Mouse (Mus musculus): ENCODE data around the gene Sap30bp.

Gene Sap30bp

DNA sequence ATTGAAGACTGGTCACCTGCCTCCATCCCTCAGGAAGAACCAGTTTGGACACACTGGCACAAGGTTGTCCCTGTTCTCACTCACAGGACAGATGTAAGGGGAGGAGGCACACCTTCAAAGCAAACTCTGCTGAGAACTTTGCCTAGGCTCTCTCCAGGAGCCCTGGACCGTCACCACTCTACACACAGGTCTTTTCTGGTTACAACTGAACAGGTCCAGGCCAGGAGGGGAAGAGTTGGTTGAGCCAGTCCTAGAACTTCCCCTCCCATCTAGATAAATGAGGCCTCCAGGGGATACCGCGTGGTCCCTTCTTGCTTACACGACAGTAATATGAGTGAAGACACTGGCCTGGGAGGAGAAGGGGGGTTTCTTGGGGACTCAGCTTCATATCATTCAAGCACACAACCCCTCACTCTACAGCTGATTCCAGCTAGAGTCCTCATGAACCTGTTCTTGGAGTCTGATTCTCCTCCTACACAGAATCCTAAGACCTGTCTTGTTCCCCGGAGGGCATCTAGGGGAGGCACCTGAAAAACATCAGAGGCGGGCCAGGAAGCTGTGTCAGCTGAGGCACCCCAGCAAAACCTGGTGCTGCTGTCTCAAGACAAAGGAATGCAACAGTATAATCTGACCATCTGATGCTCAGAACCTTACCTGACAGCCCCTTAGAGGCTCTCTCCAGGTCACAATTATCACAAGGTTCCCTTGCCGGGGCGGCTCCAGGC lies 28.7 kb upstream of the Sap30bp start:
- in situ Hi-C loops (cut with MboI; ENCODE audit: low pct_unique_long_range_greater_than_20kb in 1 of 2, low sequenced_read_pairs in 2 of 2, unreplicated experiment in 1 of 2): no loop called here

DNA sequence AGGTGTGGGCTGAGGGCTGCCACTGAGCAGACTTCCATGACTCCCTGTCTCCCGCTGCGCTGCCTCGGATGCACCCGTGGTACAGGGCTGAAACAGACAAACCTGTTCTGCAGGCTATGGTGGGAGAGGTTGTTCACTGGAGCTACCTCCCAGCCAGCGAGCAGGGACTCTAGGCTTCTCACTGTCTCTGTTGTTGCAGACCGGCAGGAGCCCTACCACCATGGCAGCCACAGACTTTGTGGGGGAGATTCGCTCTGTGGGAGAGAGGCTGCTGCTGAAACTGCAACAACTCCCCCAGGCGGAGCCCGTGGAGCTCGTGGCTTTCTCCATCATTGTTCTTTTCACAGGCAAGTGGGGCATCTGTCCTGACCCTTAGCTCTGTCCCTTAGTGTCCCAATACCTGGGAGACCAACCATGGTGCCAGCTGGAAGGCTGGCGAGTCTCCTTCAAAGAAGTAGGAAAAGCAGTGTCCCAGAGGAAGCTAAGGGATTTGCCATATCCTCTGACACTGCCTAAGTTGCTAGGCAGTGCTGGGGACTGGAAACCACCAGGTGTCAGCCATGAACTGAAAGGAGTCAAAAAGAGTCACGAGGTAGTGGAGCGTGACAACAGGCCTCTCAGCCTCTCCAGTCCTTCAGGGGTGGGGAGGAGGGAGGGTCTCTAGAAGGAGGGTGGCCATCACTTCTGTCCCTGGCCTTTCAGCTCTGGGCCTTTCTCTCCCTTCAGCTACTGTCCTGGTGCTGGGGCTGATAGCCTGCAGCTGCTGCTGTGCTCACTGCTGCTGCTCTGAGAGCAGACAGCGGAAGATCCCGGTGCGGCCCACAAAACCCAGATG lies 27.9 kb upstream of the Sap30bp start:
- in situ Hi-C loops (cut with MboI; ENCODE audit: low pct_unique_long_range_greater_than_20kb in 1 of 2, low sequenced_read_pairs in 2 of 2, unreplicated experiment in 1 of 2): no loop called here

DNA sequence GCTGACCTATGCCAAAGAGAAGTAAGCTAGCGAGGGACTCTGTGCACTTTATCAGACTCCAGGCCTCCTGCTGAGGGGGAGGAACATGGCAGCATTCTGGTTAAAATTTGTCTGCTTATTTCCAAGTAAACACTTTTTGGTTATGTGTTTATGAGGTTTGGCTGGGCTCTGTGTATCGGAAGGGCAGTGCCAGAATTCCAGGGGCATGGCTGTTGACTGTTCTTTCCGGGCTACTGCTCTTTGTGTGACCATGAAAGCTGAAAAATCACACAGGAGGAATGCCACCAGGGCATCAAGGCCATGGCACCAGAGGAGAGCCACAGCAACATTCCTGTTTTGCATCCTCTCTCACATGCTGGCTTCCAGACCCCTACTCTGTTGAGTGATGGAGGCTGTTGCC lies 27.0 kb upstream of the Sap30bp start:
- in situ Hi-C loops (cut with MboI; ENCODE audit: low pct_unique_long_range_greater_than_20kb in 1 of 2, low sequenced_read_pairs in 2 of 2, unreplicated experiment in 1 of 2): no loop called here

DNA sequence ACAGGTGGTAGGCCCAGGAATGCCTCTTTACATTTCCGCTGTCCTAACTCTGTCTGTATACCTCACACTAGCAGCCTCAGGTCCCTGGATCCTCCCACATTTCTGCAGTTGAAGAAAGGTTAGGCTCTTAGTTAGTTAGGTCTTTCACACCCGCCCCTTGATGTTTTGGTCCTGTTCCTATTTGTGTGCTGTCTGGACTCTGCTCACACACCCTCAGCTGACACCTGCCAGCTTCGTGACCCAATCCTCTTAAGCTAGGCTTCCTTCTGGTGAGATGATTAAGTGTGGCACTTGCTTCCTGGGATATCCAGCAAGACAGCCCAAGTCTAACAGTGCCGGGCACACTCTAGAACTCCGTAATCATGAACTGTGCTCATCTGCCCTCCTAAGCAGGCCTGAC lies 26.6 kb upstream of the Sap30bp start:
- in situ Hi-C loops (cut with MboI; ENCODE audit: low pct_unique_long_range_greater_than_20kb in 1 of 2, low sequenced_read_pairs in 2 of 2, unreplicated experiment in 1 of 2): no loop called here

DNA sequence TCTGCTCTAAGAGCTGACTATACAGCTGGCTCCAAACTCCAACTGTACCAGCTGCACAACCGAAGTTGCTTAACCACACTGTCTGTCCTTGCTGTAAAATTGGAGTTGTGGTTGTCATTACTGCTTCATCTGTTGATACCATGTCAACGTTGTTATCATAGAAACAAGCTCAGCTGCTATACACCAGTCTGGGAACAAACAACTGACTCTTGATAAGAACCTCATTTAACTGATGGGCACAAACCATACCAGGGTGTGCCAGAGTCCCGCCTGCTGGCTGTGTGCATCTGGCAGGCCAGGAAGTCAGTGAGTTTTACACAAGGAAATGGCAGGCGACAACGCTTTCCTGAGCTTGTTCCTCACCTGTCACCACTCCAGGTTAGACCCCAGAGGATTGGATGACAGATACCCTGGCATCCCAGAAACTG lies 21.9 kb upstream of the Sap30bp start:
- in situ Hi-C loops (cut with MboI; ENCODE audit: low pct_unique_long_range_greater_than_20kb in 1 of 2, low sequenced_read_pairs in 2 of 2, unreplicated experiment in 1 of 2): no loop called here

DNA sequence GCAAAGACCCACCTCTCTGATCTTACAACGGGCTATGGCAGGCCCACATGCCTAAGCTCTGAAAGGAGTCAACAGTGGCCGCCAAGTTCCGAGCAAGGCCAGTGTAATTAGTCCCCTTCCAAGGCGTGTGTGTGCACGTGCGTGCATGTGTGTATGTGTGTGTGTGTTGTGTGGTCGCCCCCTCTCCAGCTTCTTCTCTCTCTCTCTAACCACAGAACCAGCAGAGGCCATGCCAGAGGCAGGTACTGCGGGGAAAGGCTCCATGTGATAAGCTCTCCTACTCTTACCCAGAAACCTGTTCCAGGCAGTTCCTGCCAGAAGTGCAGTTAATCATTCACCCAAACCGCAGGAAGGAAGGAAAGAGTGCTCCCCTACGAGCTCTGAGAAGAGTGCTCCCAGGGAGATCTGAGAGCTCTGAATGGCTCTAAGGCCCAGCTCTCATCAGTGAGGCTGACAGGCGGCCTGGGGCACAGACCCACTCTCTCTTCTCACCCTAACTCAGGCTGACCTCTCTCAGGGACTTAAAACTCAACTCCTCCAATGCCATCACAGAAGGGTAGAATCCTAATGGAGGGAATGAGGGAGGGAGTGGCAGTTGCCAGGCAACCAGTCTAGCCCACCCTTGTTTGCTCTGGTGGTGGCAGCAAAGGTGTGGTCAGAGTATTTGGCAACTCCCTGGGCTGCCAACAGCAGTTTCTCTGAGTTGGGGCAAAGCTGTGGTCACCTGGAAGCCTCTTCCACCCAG lies 21.3 kb upstream of the Sap30bp start, which contains the start of gene Smim6:
Gene Smim6, plus strand, starts transcription at position 386 of the 745 bp plus-strand sequence.
- in situ Hi-C loops (cut with MboI; ENCODE audit: low pct_unique_long_range_greater_than_20kb in 1 of 2, low sequenced_read_pairs in 2 of 2, unreplicated experiment in 1 of 2): no loop called here

DNA sequence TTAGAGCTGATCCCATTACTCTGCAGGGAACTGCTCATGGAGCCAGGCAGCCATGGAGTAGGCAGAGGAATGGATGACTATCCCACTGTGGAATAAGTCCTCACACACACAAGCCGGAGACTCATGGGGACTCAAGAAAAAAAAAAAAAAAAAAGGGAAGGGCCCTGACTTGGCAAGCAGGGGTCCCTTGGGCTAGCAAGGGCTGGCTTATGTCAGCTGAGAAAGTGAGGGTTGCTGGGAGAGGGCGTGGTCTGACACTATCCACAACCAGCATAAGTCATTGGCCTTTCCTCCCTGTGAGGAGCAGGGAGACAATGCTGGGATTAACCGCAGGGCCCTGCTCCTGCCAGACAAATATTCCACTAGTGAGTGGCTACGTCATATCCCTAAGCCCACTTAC lies 16.5 kb upstream of the Sap30bp start:
- in situ Hi-C loops (cut with MboI; ENCODE audit: low pct_unique_long_range_greater_than_20kb in 1 of 2, low sequenced_read_pairs in 2 of 2, unreplicated experiment in 1 of 2): no loop called here

DNA sequence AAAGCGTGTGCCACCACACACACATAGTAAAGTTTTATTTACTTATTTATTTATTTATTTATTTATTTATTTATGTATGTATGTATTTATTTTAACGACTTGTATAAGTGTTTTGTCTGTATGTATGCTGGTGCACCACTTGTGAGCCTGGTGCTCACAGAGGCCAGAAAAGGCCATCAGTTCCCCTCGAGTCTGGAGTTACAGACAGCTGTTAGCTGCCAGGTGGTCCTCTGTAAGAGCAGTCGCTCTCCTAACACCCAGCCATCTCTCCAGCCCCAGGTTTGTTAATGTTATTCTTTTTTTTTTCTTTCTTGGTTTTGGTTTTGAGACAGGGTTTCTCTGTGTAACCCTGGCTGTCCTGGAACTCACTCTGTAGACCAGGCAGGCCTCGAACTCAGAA lies 14.4 kb upstream of the Sap30bp start:
- in situ Hi-C loops (cut with MboI; ENCODE audit: low pct_unique_long_range_greater_than_20kb in 1 of 2, low sequenced_read_pairs in 2 of 2, unreplicated experiment in 1 of 2): no loop called here

DNA sequence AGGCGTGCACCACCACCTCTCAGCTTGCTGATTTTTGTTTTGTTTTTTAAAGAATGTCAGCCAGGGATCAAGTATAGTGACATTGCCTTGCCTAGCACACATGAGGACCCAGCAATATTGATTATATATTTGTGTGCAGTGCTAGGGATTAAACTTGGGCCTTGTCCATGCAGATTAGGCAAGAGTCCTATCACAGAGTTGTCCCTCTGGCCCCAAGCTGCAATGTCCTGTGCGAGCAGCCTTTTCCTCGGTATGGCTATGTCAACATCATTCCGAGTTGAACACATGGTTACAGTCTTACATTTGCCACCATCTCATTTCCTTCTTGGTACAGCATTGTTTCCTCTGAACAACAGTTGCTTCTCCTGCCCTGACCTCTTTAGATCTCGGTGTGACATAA lies 14.0 kb upstream of the Sap30bp start:
- in situ Hi-C loops (cut with MboI; ENCODE audit: low pct_unique_long_range_greater_than_20kb in 1 of 2, low sequenced_read_pairs in 2 of 2, unreplicated experiment in 1 of 2): no loop called here

DNA sequence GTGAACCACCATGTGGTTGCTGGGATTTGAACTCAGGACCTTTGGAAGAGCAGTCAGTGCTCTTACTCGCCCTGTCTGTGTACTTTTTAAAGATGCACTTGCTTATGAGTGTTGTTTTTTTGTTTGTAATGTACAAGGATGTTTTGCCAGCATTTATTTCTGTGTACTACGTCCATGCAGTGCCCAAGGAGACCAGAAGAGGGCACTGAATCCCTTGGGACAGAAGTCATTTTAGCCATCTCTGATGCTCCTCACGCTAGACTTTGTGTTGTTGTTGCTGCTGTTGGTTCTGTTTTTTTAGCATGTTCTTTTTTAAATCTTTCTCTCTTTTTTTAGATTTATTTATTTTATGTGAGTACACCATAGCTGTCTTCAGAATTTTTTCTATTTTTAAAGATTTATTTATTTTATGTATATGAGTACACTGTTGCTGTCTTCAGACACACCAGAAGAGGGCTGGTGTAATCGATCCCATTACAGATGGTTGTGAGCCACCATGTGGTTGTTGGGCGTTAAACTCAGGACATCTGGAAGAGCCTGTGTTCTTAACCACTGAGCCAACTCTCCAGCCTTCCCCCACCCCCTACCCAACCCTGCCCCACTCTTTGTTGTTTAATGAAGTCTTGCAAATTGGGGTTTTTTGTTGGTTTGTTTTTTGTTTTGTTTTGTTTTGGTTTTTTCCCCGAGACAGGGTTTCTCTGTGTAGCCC lies 12.8 kb upstream of the Sap30bp start:
- in situ Hi-C loops (cut with MboI; ENCODE audit: low pct_unique_long_range_greater_than_20kb in 1 of 2, low sequenced_read_pairs in 2 of 2, unreplicated experiment in 1 of 2): no loop called here

DNA sequence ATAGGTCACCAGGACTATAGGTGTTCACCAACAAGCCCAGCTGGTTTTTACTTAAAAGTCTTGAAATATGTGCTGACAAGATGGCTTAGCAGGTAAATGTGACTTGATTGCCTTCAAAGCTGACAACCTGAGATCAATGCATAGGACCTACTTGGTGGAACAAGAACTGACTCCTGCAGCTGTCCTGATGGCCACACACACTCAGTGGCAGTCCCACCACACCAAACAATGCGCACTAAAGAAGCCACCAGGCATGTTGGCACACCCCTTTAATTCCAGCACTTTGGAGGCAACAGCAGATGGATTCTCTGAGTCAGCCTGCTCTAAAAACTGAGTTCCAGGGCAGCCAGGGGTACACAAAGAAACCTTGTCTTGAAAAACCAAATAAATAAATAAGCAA lies 11.1 kb upstream of the Sap30bp start:
- in situ Hi-C loops (cut with MboI; ENCODE audit: low pct_unique_long_range_greater_than_20kb in 1 of 2, low sequenced_read_pairs in 2 of 2, unreplicated experiment in 1 of 2): no loop called here

DNA sequence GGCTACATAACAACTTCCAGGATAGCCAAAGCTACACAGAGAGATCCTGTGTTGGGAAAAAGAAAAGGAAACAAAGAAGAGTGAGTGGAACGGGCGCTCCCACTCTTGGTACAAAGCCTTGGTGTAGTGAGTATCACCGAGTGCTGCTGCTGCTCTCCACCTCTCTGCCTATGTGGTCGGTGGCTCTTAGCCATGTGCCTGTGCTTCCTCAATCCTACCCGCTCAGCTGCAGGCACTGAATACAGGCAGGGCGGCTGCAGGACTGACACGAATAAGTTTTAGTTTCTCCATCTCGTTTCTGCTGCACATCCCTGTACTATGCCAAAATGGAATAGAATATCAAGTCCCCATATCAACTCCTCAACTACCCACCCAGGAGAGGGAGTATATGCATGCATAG lies 4.1 kb upstream of the Sap30bp start:
- in situ Hi-C loops (cut with MboI; ENCODE audit: low pct_unique_long_range_greater_than_20kb in 1 of 2, low sequenced_read_pairs in 2 of 2, unreplicated experiment in 1 of 2): no loop called here

DNA sequence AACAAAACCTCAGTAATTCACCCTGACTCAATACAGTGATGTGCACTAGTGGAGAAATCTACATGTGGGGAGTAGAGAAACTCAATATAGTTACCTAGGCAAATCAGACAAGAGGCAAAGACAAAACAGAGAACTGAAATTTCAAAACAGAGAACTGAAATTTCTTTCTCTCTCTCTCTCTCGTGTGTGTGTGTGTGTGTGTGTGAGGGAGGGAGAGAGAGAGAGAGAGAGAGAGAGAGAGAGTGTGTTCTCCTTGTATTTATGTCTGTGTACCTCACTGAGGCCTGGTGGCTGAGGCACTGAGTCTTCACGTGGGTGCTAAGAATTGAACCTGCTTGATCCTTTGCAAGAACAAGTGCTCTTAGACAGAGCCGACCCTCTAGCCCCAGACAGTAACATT lies 3.3 kb upstream of the Sap30bp start:
- in situ Hi-C loops (cut with MboI; ENCODE audit: low pct_unique_long_range_greater_than_20kb in 1 of 2, low sequenced_read_pairs in 2 of 2, unreplicated experiment in 1 of 2): no loop called here

DNA sequence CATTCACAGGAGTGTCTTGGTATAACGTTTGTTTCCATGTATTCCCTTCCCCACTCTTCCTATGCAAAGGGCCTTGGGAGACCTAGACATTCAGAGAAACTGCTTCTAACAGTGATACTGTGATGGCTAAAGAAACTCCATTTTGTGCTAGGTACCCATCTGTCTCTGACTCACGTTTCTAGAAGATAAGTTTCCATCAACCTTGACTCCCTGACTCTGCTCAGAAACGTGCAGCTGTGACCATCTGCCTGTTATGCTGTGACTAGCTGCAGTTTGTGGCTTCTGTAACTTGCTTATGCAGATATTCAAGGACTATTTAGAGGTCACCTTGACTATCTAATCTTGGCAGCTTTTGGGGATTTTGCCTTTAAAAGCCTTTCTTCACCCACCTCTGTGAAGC lies 1.8 kb upstream of the Sap30bp start:
- in situ Hi-C loops (cut with MboI; ENCODE audit: low pct_unique_long_range_greater_than_20kb in 1 of 2, low sequenced_read_pairs in 2 of 2, unreplicated experiment in 1 of 2): no loop called here

DNA sequence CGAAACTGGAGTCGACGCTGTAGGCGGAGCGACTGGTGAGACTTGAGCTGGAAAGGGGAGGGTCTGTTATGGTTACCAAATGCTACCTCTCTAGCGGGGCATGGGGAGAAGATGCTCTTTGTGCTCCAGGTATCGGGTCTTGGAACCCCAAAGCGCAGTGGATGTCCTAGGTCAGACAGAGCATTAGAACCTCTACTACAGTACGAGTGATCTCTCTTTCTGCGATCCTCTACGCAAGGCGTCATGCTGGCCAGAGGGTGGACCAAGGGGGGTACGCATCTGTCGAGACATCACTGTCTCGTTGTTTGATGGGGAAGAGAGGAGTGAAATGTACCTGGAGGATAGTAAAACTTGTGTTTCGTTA lies 647 bp downstream of the Sap30bp start:
- in situ Hi-C loops (cut with MboI; ENCODE audit: low pct_unique_long_range_greater_than_20kb in 1 of 2, low sequenced_read_pairs in 2 of 2, unreplicated experiment in 1 of 2): no loop called here

DNA sequence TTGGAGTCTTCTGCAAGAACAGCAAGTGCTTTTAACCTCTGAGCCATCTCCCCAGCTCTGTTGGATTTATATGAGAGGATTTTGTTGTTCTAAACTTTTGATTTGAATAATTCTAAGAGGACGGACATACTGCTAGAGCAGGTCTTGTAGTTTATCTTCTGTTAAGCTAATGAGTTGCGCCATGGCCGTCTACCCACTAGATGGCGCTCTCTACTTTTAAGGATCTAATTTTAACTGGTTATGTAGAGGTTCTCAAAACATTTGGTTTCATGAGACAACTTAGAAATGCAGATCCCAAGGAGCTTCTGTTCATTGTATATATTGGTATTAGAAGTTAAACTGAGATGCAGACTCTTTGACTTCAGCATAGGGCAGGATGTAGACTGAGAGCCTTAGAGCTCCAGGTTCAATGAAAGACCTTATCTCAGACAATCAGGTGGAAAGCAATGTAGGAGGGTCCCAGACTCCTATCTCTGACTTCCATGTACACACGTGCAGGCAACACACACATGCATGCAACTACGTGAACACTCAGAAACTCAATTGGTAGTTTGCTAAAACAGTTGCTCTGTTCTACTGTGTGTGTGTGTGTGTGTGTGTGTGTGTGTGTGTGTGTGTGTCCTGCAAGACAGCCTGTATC lies 6.7 kb downstream of the Sap30bp start:
- in situ Hi-C loops (cut with MboI; ENCODE audit: low pct_unique_long_range_greater_than_20kb in 1 of 2, low sequenced_read_pairs in 2 of 2, unreplicated experiment in 1 of 2): loop anchor here (5.0 kb wide), 2 partner anchors 57 to 62 kb away; no protein-coding TSS in a partner anchor

DNA sequence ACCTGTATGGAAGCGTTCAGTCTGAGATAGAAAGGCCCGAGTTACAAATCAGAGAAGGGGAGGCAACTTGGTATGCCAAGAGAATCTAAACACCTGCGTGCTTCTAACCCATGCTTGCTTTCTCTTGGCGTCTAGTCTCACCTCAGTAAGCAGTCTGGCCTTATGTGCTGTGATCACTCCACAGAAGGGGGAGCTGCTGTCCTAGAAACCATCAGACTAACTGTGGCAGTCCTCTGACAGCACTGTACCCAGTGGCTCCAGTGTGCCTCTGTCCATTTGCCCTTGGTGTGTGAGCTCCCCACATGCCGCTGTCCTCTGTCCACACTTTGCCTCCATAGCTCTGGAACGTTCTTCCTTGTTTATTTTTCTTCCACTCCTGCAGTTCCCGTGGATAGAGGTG lies 8.9 kb downstream of the Sap30bp start:
- in situ Hi-C loops (cut with MboI; ENCODE audit: low pct_unique_long_range_greater_than_20kb in 1 of 2, low sequenced_read_pairs in 2 of 2, unreplicated experiment in 1 of 2): no loop called here

DNA sequence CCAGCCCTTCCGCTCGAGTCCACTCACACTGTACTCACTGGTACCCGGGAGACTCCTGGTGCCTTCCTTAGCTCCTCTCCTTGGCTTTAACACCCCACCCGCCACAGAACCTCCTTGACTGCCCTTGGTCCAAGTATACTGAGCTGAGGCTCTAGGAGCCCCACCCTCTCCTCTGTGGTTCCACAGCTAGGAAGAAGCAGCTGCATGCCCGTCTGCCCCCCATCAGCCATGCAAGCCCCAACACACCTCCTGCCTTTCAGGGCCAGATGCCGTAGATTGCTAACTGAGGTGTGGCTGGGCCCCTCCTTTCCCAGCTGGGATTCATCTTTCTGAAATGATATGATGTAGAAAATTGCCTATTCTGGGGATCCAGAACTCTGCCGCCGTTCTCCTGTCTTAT lies 12.2 kb downstream of the Sap30bp start:
- in situ Hi-C loops (cut with MboI; ENCODE audit: low pct_unique_long_range_greater_than_20kb in 1 of 2, low sequenced_read_pairs in 2 of 2, unreplicated experiment in 1 of 2): no loop called here

Measured in mouse embryonic stem cell (cell line).